Mouse (Mus musculus): ENCODE measurements at regions not wholly inside any gene's neighbourhood (a gene's known extent, or its start where the extent isn't known, plus 50 kb on each side); places are given as distances from the start of the nearest gene placed in this dataset.

- DNase-seq (ENCODE audit: extremely low read depth, insufficient read length, low spot score): peak; percentile 51
Measured at GRCm38 (mm10) chr13:102232291-102232936, 460.9 kb upstream of the Cd180 start.

- no peak for DNase-seq (ENCODE audit: extremely low read depth, insufficient read length, low spot score)
Measured at GRCm38 (mm10) chr13:102250884-102251283, 442.5 kb upstream of the Cd180 start.

GRCm38 (mm10) chr13:102251709-102252108 lies 441.6 kb upstream of the Cd180 start:
- no peak for DNase-seq (ENCODE audit: extremely low read depth, insufficient read length, low spot score)

GRCm38 (mm10) chr13:102255401-102256371 lies 437.7 kb upstream of the Cd180 start:
- DNase-seq (ENCODE audit: extremely low read depth, insufficient read length, low spot score): no peak

GRCm38 (mm10) chr13:102258207-102258606 lies 435.2 kb upstream of the Cd180 start:
- DNase-seq (ENCODE audit: extremely low read depth, insufficient read length, low spot score): peak; percentile 35

- no peak for DNase-seq (ENCODE audit: extremely low read depth, insufficient read length, low spot score)
Measured at GRCm38 (mm10) chr13:102273818-102274217, 419.5 kb upstream of the Cd180 start.

GRCm38 (mm10) chr13:102275296-102275695 lies 418.1 kb upstream of the Cd180 start:
- DNase-seq (ENCODE audit: extremely low read depth, insufficient read length, low spot score): no peak

- no peak for DNase-seq (ENCODE audit: extremely low read depth, insufficient read length, low spot score)
Measured at GRCm38 (mm10) chr13:102276885-102277284, 416.5 kb upstream of the Cd180 start.

- no peak for DNase-seq (ENCODE audit: extremely low read depth, insufficient read length, low spot score)
Measured at GRCm38 (mm10) chr13:102280198-102280597, 413.2 kb upstream of the Cd180 start.

GRCm38 (mm10) chr13:102294451-102294850 lies 398.9 kb upstream of the Cd180 start:
- DNase-seq (ENCODE audit: extremely low read depth, insufficient read length, low spot score): no peak

GRCm38 (mm10) chr13:102295079-102295478 lies 398.3 kb upstream of the Cd180 start:
- DNase-seq (ENCODE audit: extremely low read depth, insufficient read length, low spot score): no peak

- no peak for DNase-seq (ENCODE audit: extremely low read depth, insufficient read length, low spot score)
Measured at GRCm38 (mm10) chr13:102307983-102308382, 385.4 kb upstream of the Cd180 start.

- DNase-seq (ENCODE audit: extremely low read depth, insufficient read length, low spot score): no peak
Measured at GRCm38 (mm10) chr13:102312096-102312495, 381.3 kb upstream of the Cd180 start.

- DNase-seq (ENCODE audit: extremely low read depth, insufficient read length, low spot score): no peak
Measured at GRCm38 (mm10) chr13:102315921-102316692, 377.3 kb upstream of the Cd180 start.

- DNase-seq (ENCODE audit: extremely low read depth, insufficient read length, low spot score): no peak
Measured at GRCm38 (mm10) chr13:102318891-102319404, 374.4 kb upstream of the Cd180 start.

GRCm38 (mm10) chr13:102319453-102319852 lies 373.9 kb upstream of the Cd180 start:
- DNase-seq (ENCODE audit: extremely low read depth, insufficient read length, low spot score): no peak

- DNase-seq (ENCODE audit: extremely low read depth, insufficient read length, low spot score): no peak
Measured at GRCm38 (mm10) chr13:102323876-102324275, 369.5 kb upstream of the Cd180 start.

GRCm38 (mm10) chr13:102326003-102326402 lies 367.4 kb upstream of the Cd180 start:
- no peak for DNase-seq (ENCODE audit: extremely low read depth, insufficient read length, low spot score)

- DNase-seq (ENCODE audit: extremely low read depth, insufficient read length, low spot score): no peak
Measured at GRCm38 (mm10) chr13:102326544-102326943, 366.8 kb upstream of the Cd180 start.

- no peak for DNase-seq (ENCODE audit: extremely low read depth, insufficient read length, low spot score)
Measured at GRCm38 (mm10) chr13:102333667-102334066, 359.7 kb upstream of the Cd180 start.

GRCm38 (mm10) chr13:102334131-102334534 lies 359.2 kb upstream of the Cd180 start:
- DNase-seq (ENCODE audit: extremely low read depth, insufficient read length, low spot score): no peak

Measured in 3134 (cell line).